Mouse (Mus musculus): Measurements from ENCODE around the gene Pde6h. TPM values are rescaled to one million over a fixed set of nuclear protein-coding genes. Genes with fewer than 3 reads are reported as not detected.

Pde6h gene
- polyA plus RNA-seq, 1 experiment from 2014 or later, result not detected

DNA sequence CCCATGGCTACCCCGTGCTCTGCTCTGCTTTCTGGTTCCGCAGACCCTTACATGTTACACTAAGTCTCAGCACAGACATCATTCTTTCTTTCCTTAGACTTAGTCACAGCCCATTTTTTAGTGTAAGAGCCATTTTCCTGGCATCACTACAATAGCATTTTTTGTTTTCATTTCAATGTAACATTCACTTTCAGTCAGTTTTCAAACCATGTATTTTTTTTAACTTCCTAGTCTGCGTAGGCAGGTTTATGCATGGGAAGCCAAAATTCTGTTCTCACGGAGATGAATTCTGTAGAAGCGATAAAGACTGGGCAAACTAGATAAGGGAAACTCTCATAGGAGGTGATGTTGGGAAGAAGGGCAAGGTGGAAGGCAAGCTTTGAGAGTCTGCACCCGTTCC, 34.1 kb upstream of the Pde6h start:
- ATAC-seq (ENCODE audit: low FRiP score, low TSS enrichment), result no peak
- WGBS, result 94% methylated on average over 6 of the region's 6 CpGs
- H3K4me3 ChIP-seq (replicated peaks; ENCODE audit: low read depth, low read length), result no peak overlapping the region

DNA sequence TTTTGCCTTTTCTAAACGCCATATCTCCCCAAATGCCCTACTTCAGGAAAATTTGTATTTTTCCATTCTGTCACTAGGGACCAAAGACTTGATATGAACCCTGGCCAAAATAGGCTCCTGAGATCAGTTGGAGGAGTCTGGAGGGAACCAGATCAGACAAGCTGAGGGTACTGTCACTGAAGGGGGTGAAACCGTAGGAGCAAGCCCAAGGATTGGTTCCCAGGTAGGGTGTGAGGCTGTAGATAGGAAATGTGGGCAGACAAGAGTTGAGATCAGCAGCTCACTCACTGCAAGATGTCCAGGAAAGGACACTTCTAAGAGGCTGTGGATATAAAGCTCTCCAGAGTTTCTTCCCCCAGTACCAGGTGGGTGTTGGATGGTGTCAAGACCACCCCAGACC, 31.6 kb upstream of the Pde6h start:
- Histone ChIP-seq H3K4me3 (replicated peaks; ENCODE audit: low read depth, low read length) (no peak overlapping the region), H3K36me3 (ENCODE audit: control insufficient read depth, insufficient read depth, low read length) (no peaks in the 10 kb centered on the region), H3K27me3 (ENCODE audit: control insufficient read depth, insufficient read depth, low read length) (no peaks in the 10 kb centered on the region), H3K9me3 (ENCODE audit: control insufficient read depth, low read length) (no peaks in the 10 kb centered on the region), H3K27ac (replicated peaks; ENCODE audit: low read depth, low read length) (no peak overlapping the region), H3K4me2 (ENCODE audit: low read length) (no peak overlapping the region), H3K9ac (replicated peaks; ENCODE audit: low read length) (no peak overlapping the region), H3K4me1 (ENCODE audit: control insufficient read depth, insufficient read depth, low read length) (no peaks in the 10 kb centered on the region)
- ATAC-seq (ENCODE audit: low FRiP score, low TSS enrichment), result no peak
- 90% methylated on average over 2 of the region's 2 CpGs for WGBS
- DNase-seq, result no peak

More for the DNA sequence above, 34.1 kb upstream of the Pde6h start:
- DNase-seq, result no peak
- Histone ChIP-seq H3K27me3 (ENCODE audit: control insufficient read depth, insufficient read depth, low read length) (no peaks in the 10 kb centered on the region), H3K36me3 (ENCODE audit: control insufficient read depth, insufficient read depth, low read length) (no peaks in the 10 kb centered on the region), H3K9me3 (ENCODE audit: control insufficient read depth, low read length) (no peaks in the 10 kb centered on the region), H3K27ac (replicated peaks; ENCODE audit: low read depth, low read length) (no peak overlapping the region), H3K4me1 (ENCODE audit: control insufficient read depth, insufficient read depth, low read length) (no peaks in the 10 kb centered on the region), H3K9ac (replicated peaks; ENCODE audit: low read length) (no peak overlapping the region), H3K4me2 (ENCODE audit: low read length) (no peak overlapping the region)

DNA sequence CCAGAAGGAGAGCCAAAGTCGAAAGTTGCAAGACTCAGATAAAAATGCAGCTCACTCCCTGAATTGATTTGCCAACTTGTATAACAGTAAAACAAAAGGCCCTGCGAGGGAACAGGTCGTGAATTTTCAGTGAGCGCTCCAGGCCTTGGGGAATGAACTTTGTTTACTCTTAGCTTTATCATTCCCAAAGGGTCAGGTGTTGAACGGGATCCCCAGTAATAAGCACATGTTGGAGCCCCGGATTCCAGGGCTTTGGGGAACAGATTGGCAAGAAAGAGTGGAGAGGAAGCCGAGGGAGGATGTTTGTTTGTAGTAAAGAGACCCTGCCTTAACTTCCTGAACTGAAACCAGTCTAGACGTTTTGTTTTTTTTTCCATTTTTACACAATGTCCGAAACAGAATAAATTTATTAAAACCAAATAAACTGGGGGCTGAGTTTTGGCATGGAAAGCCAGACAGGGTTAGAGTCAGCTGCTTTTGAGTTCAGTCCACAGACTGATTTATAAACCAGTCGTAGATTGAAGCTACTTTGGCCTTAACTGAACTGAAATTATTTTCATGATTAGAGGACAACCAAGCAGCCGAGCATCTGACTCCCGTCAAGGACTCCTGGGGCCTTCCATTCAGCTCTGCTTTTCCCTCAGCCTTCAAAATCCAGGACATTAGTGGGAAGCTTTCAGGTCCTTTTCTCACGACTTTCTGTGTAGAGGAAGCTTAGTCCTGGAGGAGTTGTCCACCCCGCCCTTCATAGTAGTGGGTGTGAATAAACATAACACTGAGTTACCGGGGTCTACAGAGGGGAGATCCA, 28.9 kb upstream of the Pde6h start:
- Histone ChIP-seq H3K27me3 (ENCODE audit: control insufficient read depth, insufficient read depth, low read length) (no peaks in the 10 kb centered on the region), H3K27ac (replicated peaks; ENCODE audit: low read depth, low read length) (no peak overlapping the region), H3K4me2 (ENCODE audit: low read length) (no peak overlapping the region), H3K36me3 (ENCODE audit: control insufficient read depth, insufficient read depth, low read length) (no peaks in the 10 kb centered on the region), H3K4me3 (replicated peaks; ENCODE audit: low read depth, low read length) (no peak overlapping the region), H3K9ac (replicated peaks; ENCODE audit: low read length) (no peak overlapping the region), H3K9me3 (ENCODE audit: control insufficient read depth, low read length) (no peaks in the 10 kb centered on the region), H3K4me1 (ENCODE audit: control insufficient read depth, insufficient read depth, low read length) (no peaks in the 10 kb centered on the region)
- no peak for ATAC-seq (ENCODE audit: low FRiP score, low TSS enrichment)
- DNase-seq, result no peak
- WGBS, result 70% methylated on average over 15 of the region's 15 CpGs

DNA sequence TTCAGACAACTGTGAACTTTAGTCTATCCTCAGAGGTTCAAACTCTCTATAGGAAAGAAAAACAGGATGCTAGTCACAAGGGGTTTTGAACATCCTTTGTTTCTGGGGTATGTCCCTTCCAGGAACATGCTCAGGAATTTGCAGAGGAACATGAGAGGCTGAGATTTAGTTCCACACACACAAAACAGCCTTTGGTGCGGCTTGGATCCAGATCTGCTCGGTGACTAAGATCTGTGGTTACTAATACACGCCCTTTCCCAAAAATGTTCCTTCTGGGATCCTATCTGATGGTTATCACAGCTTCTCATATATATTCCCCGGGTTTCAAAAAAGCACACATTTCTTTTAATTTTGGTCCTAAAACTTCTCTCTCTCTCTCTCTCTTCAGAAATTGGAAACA, 25.8 kb upstream of the Pde6h start:
- H3K4me2 ChIP-seq (ENCODE audit: low read length), result no peak overlapping the region
- H3K27me3 ChIP-seq (ENCODE audit: control insufficient read depth, insufficient read depth, low read length), result no peaks in the 10 kb centered on the region
- H3K9me3 ChIP-seq (ENCODE audit: control insufficient read depth, low read length), result no peaks in the 10 kb centered on the region
- WGBS, result 91% methylated on average over 4 of the region's 4 CpGs
- no peak overlapping the region for H3K27ac ChIP-seq (replicated peaks; ENCODE audit: low read depth, low read length)
- no peaks in the 10 kb centered on the region for H3K4me1 ChIP-seq (ENCODE audit: control insufficient read depth, insufficient read depth, low read length)
- DNase-seq (no peak), ATAC-seq (ENCODE audit: low FRiP score, low TSS enrichment) (no peak)
- H3K36me3 ChIP-seq (ENCODE audit: control insufficient read depth, insufficient read depth, low read length), result no peaks in the 10 kb centered on the region
- no peak overlapping the region for H3K9ac ChIP-seq (replicated peaks; ENCODE audit: low read length)
- H3K4me3 ChIP-seq (replicated peaks; ENCODE audit: low read depth, low read length), result no peak overlapping the region

DNA sequence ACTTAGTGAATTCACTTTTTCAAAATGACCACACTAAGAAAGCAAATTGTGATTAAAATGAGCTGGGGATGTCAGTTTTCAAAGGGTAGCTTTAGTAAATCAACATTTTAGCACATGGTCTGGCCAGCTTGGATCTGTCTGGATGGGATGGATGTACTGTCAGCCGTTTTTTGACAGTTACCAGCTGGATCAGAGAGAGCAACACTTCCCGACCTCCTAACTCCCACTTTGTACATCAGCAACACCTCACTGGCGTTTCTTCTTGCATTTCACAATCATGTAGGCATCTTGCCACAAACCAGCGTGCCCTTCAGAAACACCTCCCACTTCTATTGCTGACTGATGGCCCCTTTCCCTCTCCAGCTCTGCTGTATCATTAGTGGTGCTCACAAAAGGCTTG, 25.4 kb upstream of the Pde6h start:
- H3K27ac ChIP-seq (replicated peaks; ENCODE audit: low read depth, low read length), result no peak overlapping the region
- H3K4me3 ChIP-seq (replicated peaks; ENCODE audit: low read depth, low read length), result no peak overlapping the region
- no peak overlapping the region for H3K4me2 ChIP-seq (ENCODE audit: low read length)
- H3K4me1 ChIP-seq (ENCODE audit: control insufficient read depth, insufficient read depth, low read length), result no peaks in the 10 kb centered on the region
- H3K9ac ChIP-seq (replicated peaks; ENCODE audit: low read length), result no peak overlapping the region
- no peaks in the 10 kb centered on the region for H3K36me3 ChIP-seq (ENCODE audit: control insufficient read depth, insufficient read depth, low read length)
- no peaks in the 10 kb centered on the region for H3K9me3 ChIP-seq (ENCODE audit: control insufficient read depth, low read length)
- DNase-seq, result no peak
- 78% methylated on average over 4 of the region's 4 CpGs for WGBS
- H3K27me3 ChIP-seq (ENCODE audit: control insufficient read depth, insufficient read depth, low read length), result no peaks in the 10 kb centered on the region
- no peak for ATAC-seq (ENCODE audit: low FRiP score, low TSS enrichment)

DNA sequence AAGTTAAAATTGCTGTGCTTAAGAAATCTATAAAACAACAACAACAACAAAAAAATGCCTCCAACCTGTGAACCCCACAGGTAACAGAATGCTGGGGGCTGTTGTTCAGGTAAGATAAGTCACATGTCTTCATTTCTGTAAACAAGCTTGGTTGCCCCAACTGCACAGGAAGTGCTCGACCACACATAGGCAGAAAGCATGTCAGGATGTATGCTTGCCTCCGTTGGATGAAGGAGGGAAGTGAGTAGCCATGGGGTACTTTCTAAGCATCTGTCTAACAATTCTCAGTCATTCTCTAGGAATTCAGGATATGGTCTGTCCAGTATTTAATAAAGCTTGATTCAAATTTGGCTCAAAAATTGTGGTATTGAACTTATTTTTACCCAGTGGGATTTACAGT, 24.7 kb upstream of the Pde6h start:
- ATAC-seq (ENCODE audit: low FRiP score, low TSS enrichment), result no peak
- Histone ChIP-seq H3K9me3 (ENCODE audit: control insufficient read depth, low read length) (no peaks in the 10 kb centered on the region), H3K9ac (replicated peaks; ENCODE audit: low read length) (no peak overlapping the region), H3K27me3 (ENCODE audit: control insufficient read depth, insufficient read depth, low read length) (no peaks in the 10 kb centered on the region), H3K4me3 (replicated peaks; ENCODE audit: low read depth, low read length) (no peak overlapping the region), H3K4me1 (ENCODE audit: control insufficient read depth, insufficient read depth, low read length) (no peaks in the 10 kb centered on the region), H3K4me2 (ENCODE audit: low read length) (no peak overlapping the region), H3K36me3 (ENCODE audit: control insufficient read depth, insufficient read depth, low read length) (no peaks in the 10 kb centered on the region), H3K27ac (replicated peaks; ENCODE audit: low read depth, low read length) (no peak overlapping the region)
- 85% methylated on average over 2 of the region's 2 CpGs for WGBS
- no peak for DNase-seq

DNA sequence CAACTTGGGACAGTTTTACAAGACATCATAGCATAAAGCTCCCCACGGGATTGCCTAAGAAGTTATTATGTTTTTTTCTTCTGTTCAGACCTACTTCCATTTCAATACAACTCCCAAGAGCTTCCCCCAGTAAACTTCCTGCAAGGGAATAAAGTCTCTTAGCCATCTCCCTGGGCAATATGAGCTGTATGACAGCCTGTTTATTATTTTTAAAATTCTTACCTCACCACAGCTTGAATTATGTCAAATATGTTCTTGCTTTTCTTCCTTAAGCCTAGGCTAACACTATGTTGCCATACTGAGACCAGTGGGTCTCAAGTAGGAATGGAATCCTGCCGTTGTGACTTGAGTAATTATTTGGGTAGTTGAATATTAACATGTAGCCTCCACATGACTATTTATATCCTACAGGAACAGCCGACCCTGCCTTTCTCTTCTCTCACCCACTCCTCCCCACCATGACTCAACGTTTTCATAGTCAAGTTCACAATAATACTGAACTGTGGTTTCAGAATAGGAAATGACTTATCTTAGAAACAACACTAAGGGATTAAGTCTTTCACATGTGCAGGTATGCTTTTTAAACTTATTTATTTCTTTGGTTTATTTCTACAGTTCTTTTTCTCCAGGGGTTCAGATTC, 23.1 kb upstream of the Pde6h start:
- WGBS, result 85% methylated on average over 4 of the region's 4 CpGs
- DNase-seq, result no peak
- Histone ChIP-seq H3K36me3 (ENCODE audit: control insufficient read depth, insufficient read depth, low read length) (no peaks in the 10 kb centered on the region), H3K4me2 (ENCODE audit: low read length) (no peak overlapping the region), H3K4me1 (ENCODE audit: control insufficient read depth, insufficient read depth, low read length) (no peaks in the 10 kb centered on the region), H3K4me3 (replicated peaks; ENCODE audit: low read depth, low read length) (no peak overlapping the region), H3K9ac (replicated peaks; ENCODE audit: low read length) (no peak overlapping the region), H3K9me3 (ENCODE audit: control insufficient read depth, low read length) (no peaks in the 10 kb centered on the region), H3K27ac (replicated peaks; ENCODE audit: low read depth, low read length) (no peak overlapping the region), H3K27me3 (ENCODE audit: control insufficient read depth, insufficient read depth, low read length) (no peaks in the 10 kb centered on the region)
- ATAC-seq (ENCODE audit: low FRiP score, low TSS enrichment), result no peak

DNA sequence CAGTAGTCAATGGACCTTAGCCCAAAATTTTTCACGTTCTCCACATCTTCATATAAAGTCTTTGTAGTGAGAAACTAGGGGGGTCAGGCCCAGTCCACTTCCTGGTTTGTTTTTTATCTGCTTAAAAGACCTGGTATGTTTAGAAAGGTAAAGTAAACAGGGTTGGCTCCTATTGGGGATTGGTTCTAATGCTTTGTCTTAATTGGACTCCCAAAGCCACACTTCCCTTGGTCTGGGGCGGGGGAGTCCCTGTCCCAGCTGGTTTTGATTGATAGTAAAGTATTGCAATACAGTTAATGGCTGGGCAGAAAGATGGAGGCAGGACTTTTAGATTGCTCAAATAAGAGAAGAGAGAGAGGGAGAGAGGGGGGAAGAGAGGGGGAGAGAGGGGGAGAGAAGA, 22.6 kb upstream of the Pde6h start:
- DNase-seq (no peak), ATAC-seq (ENCODE audit: low FRiP score, low TSS enrichment) (no peak)
- WGBS, result 85% methylated on average over 2 of the region's 2 CpGs
- no peak overlapping the region for H3K4me3 ChIP-seq (replicated peaks; ENCODE audit: low read depth, low read length)
- no peaks in the 10 kb centered on the region for H3K9me3 ChIP-seq (ENCODE audit: control insufficient read depth, low read length)
- no peaks in the 10 kb centered on the region for H3K36me3 ChIP-seq (ENCODE audit: control insufficient read depth, insufficient read depth, low read length)
- no peak overlapping the region for H3K4me2 ChIP-seq (ENCODE audit: low read length)
- H3K27ac ChIP-seq (replicated peaks; ENCODE audit: low read depth, low read length), result no peak overlapping the region
- no peaks in the 10 kb centered on the region for H3K27me3 ChIP-seq (ENCODE audit: control insufficient read depth, insufficient read depth, low read length)
- H3K4me1 ChIP-seq (ENCODE audit: control insufficient read depth, insufficient read depth, low read length), result no peaks in the 10 kb centered on the region
- no peak overlapping the region for H3K9ac ChIP-seq (replicated peaks; ENCODE audit: low read length)

DNA sequence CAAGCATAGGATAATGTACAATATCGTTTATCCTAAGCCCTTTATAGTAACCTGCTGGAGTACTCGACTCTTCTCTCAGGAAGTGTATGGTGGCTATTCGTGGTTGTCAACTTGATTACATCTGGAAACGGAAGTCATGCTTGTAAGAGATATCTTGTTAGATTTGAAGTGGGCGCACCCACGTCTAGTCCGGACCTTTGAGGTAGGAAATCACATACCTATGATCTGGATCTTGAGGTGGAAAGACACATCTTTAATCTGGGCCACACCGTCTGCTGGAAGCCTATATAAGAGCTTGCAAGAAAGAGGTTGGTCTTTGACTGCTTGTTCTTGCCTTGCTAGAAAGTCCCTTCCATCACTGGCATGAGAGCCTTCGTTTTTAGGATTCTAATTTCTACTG, 21.1 kb upstream of the Pde6h start:
- Histone ChIP-seq H3K4me2 (ENCODE audit: low read length) (no peak overlapping the region), H3K27me3 (ENCODE audit: control insufficient read depth, insufficient read depth, low read length) (no peaks in the 10 kb centered on the region), H3K4me3 (replicated peaks; ENCODE audit: low read depth, low read length) (no peak overlapping the region), H3K9ac (replicated peaks; ENCODE audit: low read length) (no peak overlapping the region), H3K27ac (replicated peaks; ENCODE audit: low read depth, low read length) (no peak overlapping the region), H3K9me3 (ENCODE audit: control insufficient read depth, low read length) (no peaks in the 10 kb centered on the region), H3K36me3 (ENCODE audit: control insufficient read depth, insufficient read depth, low read length) (no peaks in the 10 kb centered on the region), H3K4me1 (ENCODE audit: control insufficient read depth, insufficient read depth, low read length) (no peaks in the 10 kb centered on the region)
- ATAC-seq (ENCODE audit: low FRiP score, low TSS enrichment), result no peak
- 87% methylated on average over 9 of the region's 9 CpGs for WGBS
- DNase-seq, result no peak
